Mouse (Mus musculus) stomach, embryonic 16.5 days (tissue): ENCODE results near the gene Astn1. TPM values are rescaled to one million over a fixed set of nuclear protein-coding genes. Genes with fewer than 3 reads are reported as not detected.

ENCODE experiments used
- ATAC-seq: fragments of 200-750 bp; cut with Nextera tagmentation; 2 replicates; pipeline ENCODE4 v1.8.0; 2017; ENCODE audit warnings: moderate number of reproducible peaks, moderate TSS enrichment; ENCODE audit not compliant: insufficient read depth, low FRiP score
- H3K27ac ChIP-seq: fragments of 300-500 bp; sonication (generic); 2 replicates; pipeline ENCODE4 v1.5.1; 2014; ENCODE audit warnings: low read length
- H3K27me3 ChIP-seq: fragments of 300-500 bp; sonication (generic); 2 replicates; pipeline ENCODE4 v1.6.1; 2014; ENCODE audit warnings: low read length, control low read depth, mixed read lengths; ENCODE audit not compliant: control insufficient read depth, insufficient read depth
- H3K36me3 ChIP-seq: fragments of 300-500 bp; sonication (generic); 2 replicates; pipeline ENCODE4 v1.6.1; 2014; ENCODE audit warnings: low read length; ENCODE audit not compliant: control insufficient read depth, insufficient read depth
- H3K4me1 ChIP-seq: fragments of 300-500 bp; sonication (generic); 2 replicates; pipeline ENCODE4 v1.6.1; 2014; ENCODE audit warnings: low read length, control low read depth, mixed read lengths; ENCODE audit not compliant: control insufficient read depth, insufficient read depth
- H3K4me2 ChIP-seq: fragments of 300-500 bp; sonication (generic); 2 replicates; pipeline ENCODE4 v1.6.1; 2014; ENCODE audit warnings: low read depth, low read length, mixed read lengths
- H3K4me3 ChIP-seq: fragments of 300-500 bp; sonication (generic); replicated peaks from 2 replicates; pipeline ENCODE4 v1.5.1; 2014; ENCODE audit warnings: mild to moderate bottlenecking, low read length
- H3K9ac ChIP-seq: fragments of 300-500 bp; sonication (generic); 2 replicates; pipeline ENCODE4 v1.6.1; 2014; ENCODE audit warnings: low read length
- H3K9me3 ChIP-seq: fragments of 300-500 bp; sonication (generic); replicated peaks from 2 replicates; pipeline ENCODE4 v1.6.1; 2016; ENCODE audit warnings: low read length, control low read depth; ENCODE audit not compliant: control insufficient read depth
- WGBS: fragments of 180-500 bp; shearing (Covaris S2); extraction: QIAGEN DNeasy Blood & Tissue Kit; methylation state at CpG from one replicate; pipeline ENCODE4 v1.1.7; 2014; 5-methylcytosine and 5-hydroxymethylcytosine counted together
- polyA plus RNA-seq: library from polyadenylated mRNA; unstranded; fragments of >200 nt; fragmentation: Nextera tagmentation; extraction: Ambion mirVana; gene quantifications from 2 replicates; pipeline ENCODE4 v1.2.1, GENCODE M21; 2015

The Astn1 gene
- polyA plus RNA-seq, 1 experiment from 2014 or later = 1.2 TPM

DNA sequence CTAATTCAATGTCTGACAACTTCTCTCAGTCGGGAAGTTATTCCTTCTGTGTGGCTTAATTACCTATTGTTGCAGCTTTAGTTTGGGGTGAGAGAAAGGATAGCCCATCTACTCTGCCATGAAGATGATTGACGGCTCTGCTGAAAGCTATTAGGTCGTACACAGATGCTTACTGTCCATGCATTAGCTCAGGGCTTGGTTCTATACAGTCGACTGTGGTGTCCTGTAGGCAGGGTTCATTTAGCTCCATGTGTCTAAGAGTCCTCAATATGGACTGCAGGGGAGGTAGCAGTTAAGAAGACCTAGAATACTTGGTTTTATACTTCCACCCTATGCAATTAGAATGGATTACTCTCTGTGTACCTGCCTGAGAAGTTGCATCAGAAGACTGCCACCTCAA lies 138.1 kb downstream of the Astn1 start:
- Histone ChIP-seq H3K36me3 (no peaks in the 10 kb centered on the region), H3K27ac (no peak overlapping the region), H3K9ac (no peak overlapping the region), H3K27me3 (no peaks in the 10 kb centered on the region), H3K9me3 (no peaks in the 10 kb centered on the region), H3K4me2 (no peak overlapping the region), H3K4me1 (no peaks in the 10 kb centered on the region), H3K4me3 (no peak overlapping the region)
- WGBS = 45% methylated on average over 4 of the region's 4 CpGs
- ATAC-seq = no peak

DNA sequence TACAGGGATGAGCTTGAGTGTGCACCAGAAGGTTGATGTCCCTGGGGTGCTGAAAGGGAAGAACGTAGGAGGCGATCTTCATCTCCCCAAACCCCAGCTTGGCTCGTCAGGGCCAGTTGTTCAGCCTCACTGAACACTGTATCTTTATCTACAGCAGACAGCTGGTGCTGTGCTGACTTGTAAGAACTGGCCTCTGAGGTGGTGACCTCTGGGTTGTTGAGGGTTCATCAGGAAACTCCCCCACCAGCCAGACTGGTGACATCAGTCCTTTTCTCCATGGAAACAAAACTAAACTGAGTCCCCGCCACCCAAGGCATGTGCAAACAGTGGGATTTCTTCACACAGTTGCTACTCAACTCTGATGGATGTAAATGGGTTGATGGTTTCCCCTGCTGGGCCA lies 138.9 kb downstream of the Astn1 start:
- WGBS = 47% methylated on average over 4 of the region's 4 CpGs
- no peak for ATAC-seq
- H3K9ac ChIP-seq = no peak overlapping the region
- H3K4me3 ChIP-seq = no peak overlapping the region
- H3K36me3 ChIP-seq = no peaks in the 10 kb centered on the region
- H3K27me3 ChIP-seq = no peaks in the 10 kb centered on the region
- no peaks in the 10 kb centered on the region for H3K9me3 ChIP-seq
- no peak overlapping the region for H3K4me2 ChIP-seq
- no peaks in the 10 kb centered on the region for H3K4me1 ChIP-seq
- H3K27ac ChIP-seq = no peak overlapping the region

DNA sequence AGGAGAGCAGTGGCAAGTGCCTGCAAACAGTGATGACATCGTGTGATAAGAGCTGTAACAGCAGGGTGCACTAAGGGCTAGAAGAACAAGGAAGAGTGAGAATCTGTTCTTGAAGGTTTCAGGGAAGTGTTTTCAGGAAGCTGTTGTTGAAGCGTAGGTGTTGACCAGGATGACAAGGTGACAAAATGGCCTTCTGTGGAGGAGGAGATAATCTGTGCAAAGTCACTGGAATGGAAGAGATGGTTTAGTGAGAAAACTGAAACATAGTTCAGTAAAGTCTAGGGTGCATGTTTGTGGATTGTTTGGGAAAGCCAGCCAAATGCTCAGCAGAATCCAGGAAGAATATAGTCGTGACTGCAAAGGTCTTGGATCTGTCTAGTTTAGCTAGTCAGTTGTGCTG lies 145.5 kb downstream of the Astn1 start:
- no peak overlapping the region for H3K4me2 ChIP-seq
- H3K36me3 ChIP-seq = no peaks in the 10 kb centered on the region
- 44% methylated on average over 3 of the region's 3 CpGs for WGBS
- no peak overlapping the region for H3K4me3 ChIP-seq
- H3K27ac ChIP-seq = no peak overlapping the region
- ATAC-seq = no peak
- no peaks in the 10 kb centered on the region for H3K9me3 ChIP-seq
- H3K4me1 ChIP-seq = no peaks in the 10 kb centered on the region
- H3K27me3 ChIP-seq = no peaks in the 10 kb centered on the region
- H3K9ac ChIP-seq = no peak overlapping the region

DNA sequence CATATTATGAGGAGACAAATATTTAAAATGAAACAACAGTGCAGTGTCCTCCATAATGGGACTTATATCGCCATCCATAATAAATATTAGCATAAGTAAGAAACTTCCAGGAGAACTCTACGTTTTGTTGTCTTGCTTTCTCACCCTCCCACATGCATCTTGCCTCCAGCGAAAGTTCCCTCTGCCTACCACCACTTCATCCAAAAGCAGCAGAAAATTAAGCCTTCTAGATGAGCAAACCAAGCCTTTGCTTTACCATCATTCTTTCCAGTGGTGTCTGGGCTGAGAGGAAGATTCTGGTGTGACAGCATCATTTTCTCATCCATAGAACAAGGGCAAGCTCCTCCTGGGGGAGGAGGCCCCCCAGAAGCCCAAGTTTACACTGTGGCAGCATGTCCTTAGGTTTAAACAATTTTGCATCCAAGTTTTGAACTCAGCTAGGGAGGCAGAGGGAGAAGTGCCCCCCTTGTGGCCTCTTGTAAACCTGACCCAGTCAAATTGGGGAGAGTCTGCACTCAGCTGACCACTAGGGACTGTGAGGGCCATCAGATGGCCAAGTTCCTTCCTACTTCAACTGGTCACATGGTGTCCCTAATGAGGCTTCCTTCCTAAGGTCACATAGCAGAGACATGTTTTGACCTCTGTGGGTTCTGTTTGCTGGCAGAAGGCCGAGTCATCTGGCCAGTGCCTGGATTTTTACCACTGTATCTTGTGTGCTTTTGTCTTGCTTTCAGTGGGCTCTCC lies 147.2 kb downstream of the Astn1 start:
- H3K4me2 ChIP-seq = no peak overlapping the region
- no peak overlapping the region for H3K27ac ChIP-seq
- no peaks in the 10 kb centered on the region for H3K27me3 ChIP-seq
- H3K9ac ChIP-seq = no peak overlapping the region
- no peaks in the 10 kb centered on the region for H3K36me3 ChIP-seq
- H3K9me3 ChIP-seq = no peaks in the 10 kb centered on the region
- no peak overlapping the region for H3K4me3 ChIP-seq
- 79% methylated on average over 4 of the region's 4 CpGs for WGBS
- no peak for ATAC-seq
- no peaks in the 10 kb centered on the region for H3K4me1 ChIP-seq

DNA sequence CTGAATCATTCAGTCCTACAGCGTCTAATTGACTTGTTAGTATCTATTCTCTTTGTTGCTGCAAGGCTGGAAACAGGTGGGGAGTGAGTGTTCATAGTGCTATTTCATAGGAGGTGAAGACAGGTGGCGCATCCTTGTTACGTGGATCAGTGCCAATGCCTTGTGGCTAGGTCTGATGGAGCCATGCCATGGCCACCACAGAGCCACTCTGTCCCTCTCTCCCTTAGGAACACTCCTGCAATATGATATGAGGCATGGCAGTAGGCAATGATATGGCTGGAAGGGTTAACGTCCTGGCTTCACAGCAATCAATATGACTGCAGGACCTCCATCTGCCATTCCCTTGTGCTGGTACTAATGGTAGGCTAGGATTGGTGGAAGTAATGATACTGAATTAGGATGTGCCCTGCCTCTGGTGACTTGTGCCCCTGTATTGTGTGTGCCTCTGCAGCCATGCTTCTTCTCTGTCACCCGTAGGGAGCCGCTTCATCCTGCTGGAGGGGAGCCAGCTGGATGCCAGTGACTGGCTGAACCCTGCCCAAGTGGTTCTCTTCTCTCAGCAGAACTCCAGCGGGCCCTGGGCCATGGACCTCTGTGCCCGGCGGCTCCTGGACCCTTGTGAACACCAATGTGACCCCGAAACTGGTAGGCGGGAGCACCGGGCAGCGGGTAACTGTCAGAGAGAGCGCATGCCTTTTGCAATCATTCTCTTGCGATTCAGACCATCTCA lies 148.6 kb downstream of the Astn1 start:
- H3K9ac ChIP-seq = no peak overlapping the region
- no peak overlapping the region for H3K4me3 ChIP-seq
- H3K36me3 ChIP-seq = no peaks in the 10 kb centered on the region
- no peak overlapping the region for H3K4me2 ChIP-seq
- H3K27me3 ChIP-seq = no peaks in the 10 kb centered on the region
- 89% methylated on average over 15 of the region's 15 CpGs for WGBS
- no peaks in the 10 kb centered on the region for H3K4me1 ChIP-seq
- H3K9me3 ChIP-seq = no peaks in the 10 kb centered on the region
- no peak overlapping the region for H3K27ac ChIP-seq
- no peak for ATAC-seq

DNA sequence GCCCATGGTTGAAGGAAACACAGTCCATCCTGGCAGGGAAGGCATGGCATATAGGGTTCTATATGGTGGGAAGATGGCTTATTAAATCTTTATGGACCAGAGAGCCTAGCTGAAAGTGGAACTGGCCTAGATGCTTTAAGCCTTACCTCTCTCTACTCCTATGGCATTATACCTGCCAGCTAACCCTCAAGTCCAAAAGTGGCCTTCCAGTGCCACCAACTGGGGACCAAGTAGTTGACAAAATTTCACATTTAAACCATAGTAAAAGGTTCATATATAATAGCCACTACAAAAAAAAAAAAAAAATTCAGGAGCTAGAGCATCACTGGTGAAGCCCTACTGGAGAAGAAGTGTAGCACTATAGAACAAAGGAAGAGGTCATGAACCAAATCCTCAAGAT lies 150.0 kb downstream of the Astn1 start:
- no peak for ATAC-seq
- Histone ChIP-seq H3K27ac (no peak overlapping the region), H3K36me3 (no peaks in the 10 kb centered on the region)

DNA sequence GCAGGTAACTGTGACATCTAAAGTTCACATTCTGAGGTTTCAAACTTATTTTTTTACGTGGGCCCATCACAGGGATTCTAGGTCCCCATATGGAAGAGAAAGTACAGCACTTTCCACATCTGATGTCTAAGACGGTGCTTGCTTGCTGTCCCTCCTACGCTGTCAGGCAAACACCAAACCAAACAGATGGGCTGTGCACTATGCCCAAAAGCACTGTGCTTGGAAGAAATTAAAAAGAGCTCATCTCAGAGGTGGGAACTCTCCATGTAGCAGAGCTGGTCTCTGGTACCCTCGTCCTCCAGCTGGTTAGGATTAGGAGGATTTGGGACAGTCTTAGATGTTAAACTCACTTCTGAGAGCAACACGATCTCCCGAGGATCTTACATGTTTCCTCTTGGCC lies 150.6 kb downstream of the Astn1 start:
- Histone ChIP-seq H3K4me3 (no peak overlapping the region), H3K9me3 (no peaks in the 10 kb centered on the region), H3K4me1 (no peaks in the 10 kb centered on the region), H3K36me3 (no peaks in the 10 kb centered on the region), H3K27me3 (no peaks in the 10 kb centered on the region), H3K4me2 (no peak overlapping the region), H3K27ac (no peak overlapping the region), H3K9ac (no peak overlapping the region)
- no peak for ATAC-seq
- WGBS = 77% methylated on average over 6 of the region's 6 CpGs

More for the DNA sequence above, 150.0 kb downstream of the Astn1 start:
- Histone ChIP-seq H3K9ac (no peak overlapping the region), H3K4me2 (no peak overlapping the region), H3K27me3 (no peaks in the 10 kb centered on the region), H3K9me3 (no peaks in the 10 kb centered on the region), H3K4me1 (no peaks in the 10 kb centered on the region), H3K4me3 (no peak overlapping the region)

DNA sequence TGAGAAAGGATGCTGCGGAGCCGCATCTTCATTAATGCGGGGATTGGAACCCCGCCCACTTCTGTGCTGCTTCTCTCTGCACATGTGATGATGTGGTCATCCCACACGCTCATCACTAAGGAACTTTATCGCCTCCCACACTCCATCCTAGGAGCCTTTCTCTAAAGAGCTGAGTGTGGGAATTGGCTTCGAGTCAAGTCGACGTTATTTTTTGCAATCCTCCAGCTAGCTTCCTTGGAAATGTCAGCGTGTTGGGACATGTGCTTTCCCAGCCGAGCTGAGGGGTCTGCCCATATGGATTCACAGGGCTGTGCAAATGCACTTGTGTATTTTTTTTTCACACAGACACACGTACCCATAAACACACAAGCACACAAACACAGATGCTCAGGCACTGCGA lies 151.5 kb downstream of the Astn1 start:
- H3K27me3 ChIP-seq = no peaks in the 10 kb centered on the region
- no peak for ATAC-seq
- 80% methylated on average over 13 of the region's 13 CpGs for WGBS
- no peaks in the 10 kb centered on the region for H3K4me1 ChIP-seq
- no peaks in the 10 kb centered on the region for H3K9me3 ChIP-seq
- no peak overlapping the region for H3K4me2 ChIP-seq
- H3K27ac ChIP-seq = no peak overlapping the region
- no peaks in the 10 kb centered on the region for H3K36me3 ChIP-seq
- no peak overlapping the region for H3K4me3 ChIP-seq
- H3K9ac ChIP-seq = no peak overlapping the region

DNA sequence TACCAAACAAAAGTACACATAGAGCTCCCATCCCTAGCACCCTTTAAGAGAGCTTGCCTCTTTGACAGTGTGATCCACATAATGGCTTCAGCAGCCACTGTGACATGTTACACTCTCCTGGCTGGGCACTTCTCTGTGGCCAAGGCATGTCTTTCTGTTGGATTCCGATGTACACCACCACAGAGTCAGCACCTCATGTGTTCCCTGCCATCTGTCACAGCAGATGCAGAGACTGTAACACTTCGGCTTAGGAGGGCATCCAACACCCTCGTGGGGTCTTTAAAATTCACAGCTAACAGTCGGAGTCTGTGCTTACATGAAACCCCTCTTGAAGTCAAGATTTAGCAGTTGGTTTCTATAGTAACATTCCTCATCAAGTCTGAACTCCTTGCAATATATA lies 154.5 kb downstream of the Astn1 start:
- Histone ChIP-seq H3K9me3 (no peaks in the 10 kb centered on the region), H3K4me2 (no peak overlapping the region), H3K27me3 (no peaks in the 10 kb centered on the region), H3K9ac (no peak overlapping the region), H3K4me1 (no peaks in the 10 kb centered on the region), H3K36me3 (no peaks in the 10 kb centered on the region), H3K4me3 (no peak overlapping the region), H3K27ac (no peak overlapping the region)
- WGBS = 73% methylated on average over 4 of the region's 4 CpGs
- no peak for ATAC-seq
